Mouse (Mus musculus): Measurements from ENCODE around the gene Ccdc42. TPM values are rescaled to one million over a fixed set of nuclear protein-coding genes. Genes with fewer than 3 reads are reported as not detected.

The Ccdc42 gene
- polyA plus RNA-seq, 1 experiment from 2014 or later: 0.66 TPM

- Histone ChIP-seq H3K27ac (no peak overlapping the region), H3K4me1 (peaks cover 30% of the 10 kb centered on the region), H3K9me3 (no peaks in the 10 kb centered on the region), H3K4me3 (no peak overlapping the region), H3K27me3 (no peaks in the 10 kb centered on the region), H3K36me3 (no peaks in the 10 kb centered on the region), H3K4me2 (no peak overlapping the region), H3K9ac (no peak overlapping the region)
- ATAC-seq (ENCODE audit: borderline replicate concordance, extremely low read depth, low FRiP score, low TSS enrichment): peak; percentile 64; the same call in 1 of the 2 replicates
- WGBS: 51% methylated on average over 8 of the region's 8 CpGs
Measured at GRCm38 (mm10) chr11:68589055-68589809, 2.4 kb downstream of the Ccdc42 start.

DNA sequence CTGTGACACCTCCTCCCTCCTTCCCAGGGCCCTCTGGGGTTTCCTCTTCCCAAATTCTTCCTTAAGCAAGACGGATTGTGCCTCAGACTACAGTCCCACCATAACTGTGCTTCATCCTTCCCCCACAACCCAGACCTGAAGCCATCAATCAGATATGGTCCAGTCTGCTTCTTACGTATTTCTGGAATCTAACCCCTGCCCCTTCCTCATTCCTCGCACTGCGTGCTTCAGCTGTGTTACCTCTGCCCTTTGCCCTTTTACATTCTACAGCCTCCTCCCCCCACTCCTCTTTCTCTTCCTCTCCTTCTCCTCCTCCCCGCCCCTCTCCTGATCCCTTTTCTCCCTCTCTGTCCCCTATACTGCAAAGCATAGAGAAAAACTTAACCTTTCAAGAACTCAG lies 4.9 kb downstream of the Ccdc42 start:
- no peak for ATAC-seq (ENCODE audit: borderline replicate concordance, extremely low read depth, low FRiP score, low TSS enrichment)
- H3K4me2 ChIP-seq: no peak overlapping the region
- no peak overlapping the region for H3K27ac ChIP-seq
- H3K9me3 ChIP-seq: no peaks in the 10 kb centered on the region
- H3K4me3 ChIP-seq: no peak overlapping the region
- H3K36me3 ChIP-seq: no peaks in the 10 kb centered on the region
- no peak overlapping the region for H3K9ac ChIP-seq
- peaks cover 34% of the 10 kb centered on the region for H3K4me1 ChIP-seq
- no peaks in the 10 kb centered on the region for H3K27me3 ChIP-seq
- WGBS: 34% methylated on average over 5 of the region's 5 CpGs

- peaks cover 34% of the 10 kb centered on the region for H3K4me1 ChIP-seq
- H3K27ac ChIP-seq: no peak overlapping the region
- H3K4me2 ChIP-seq: no peak overlapping the region
- H3K4me3 ChIP-seq: no peak overlapping the region
- no peak overlapping the region for H3K9ac ChIP-seq
- WGBS: 61% methylated on average over 3 of the region's 3 CpGs
- H3K27me3 ChIP-seq: no peaks in the 10 kb centered on the region
- no peak for ATAC-seq (ENCODE audit: borderline replicate concordance, extremely low read depth, low FRiP score, low TSS enrichment)
- H3K36me3 ChIP-seq: no peaks in the 10 kb centered on the region
- no peaks in the 10 kb centered on the region for H3K9me3 ChIP-seq
Measured at GRCm38 (mm10) chr11:68593247-68593646, 6.4 kb downstream of the Ccdc42 start.

- no peak overlapping the region for H3K9ac ChIP-seq
- no peak overlapping the region for H3K4me2 ChIP-seq
- no peak overlapping the region for H3K4me3 ChIP-seq
- H3K27me3 ChIP-seq: no peaks in the 10 kb centered on the region
- no peaks in the 10 kb centered on the region for H3K36me3 ChIP-seq
- WGBS: 78% methylated on average over 2 of the region's 2 CpGs
- no peak for ATAC-seq (ENCODE audit: borderline replicate concordance, extremely low read depth, low FRiP score, low TSS enrichment)
- no peaks in the 10 kb centered on the region for H3K9me3 ChIP-seq
- H3K27ac ChIP-seq: no peak overlapping the region
- peaks cover 47% of the 10 kb centered on the region for H3K4me1 ChIP-seq
Measured at GRCm38 (mm10) chr11:68597912-68598311, 11.1 kb downstream of the Ccdc42 start.

GRCm38 (mm10) chr11:68600551-68601021 lies 13.8 kb downstream of the Ccdc42 start:
- Histone ChIP-seq H3K27me3 (no peaks in the 10 kb centered on the region), H3K9me3 (no peaks in the 10 kb centered on the region), H3K4me2 (no peak overlapping the region), H3K27ac (peak overlapping the region; percentile 97), H3K4me1 (peaks cover 45% of the 10 kb centered on the region), H3K36me3 (no peaks in the 10 kb centered on the region), H3K9ac (no peak overlapping the region), H3K4me3 (no peak overlapping the region)
- 7% methylated on average over 6 of the region's 6 CpGs for WGBS
- peak; percentile 93 for ATAC-seq (ENCODE audit: borderline replicate concordance, extremely low read depth, low FRiP score, low TSS enrichment)

- H3K27me3 ChIP-seq: no peaks in the 10 kb centered on the region
- peak; percentile 36; the same call in 1 of the 2 replicates for ATAC-seq (ENCODE audit: borderline replicate concordance, extremely low read depth, low FRiP score, low TSS enrichment)
- 9% methylated on average over 9 of the region's 9 CpGs for WGBS
- H3K27ac ChIP-seq: peak overlapping the region; percentile 97
- no peaks in the 10 kb centered on the region for H3K9me3 ChIP-seq
- H3K4me1 ChIP-seq: peaks cover 45% of the 10 kb centered on the region
- no peak overlapping the region for H3K9ac ChIP-seq
- H3K36me3 ChIP-seq: no peaks in the 10 kb centered on the region
- H3K4me2 ChIP-seq: no peak overlapping the region
- no peak overlapping the region for H3K4me3 ChIP-seq
Measured at GRCm38 (mm10) chr11:68601486-68601991, 14.7 kb downstream of the Ccdc42 start.

DNA sequence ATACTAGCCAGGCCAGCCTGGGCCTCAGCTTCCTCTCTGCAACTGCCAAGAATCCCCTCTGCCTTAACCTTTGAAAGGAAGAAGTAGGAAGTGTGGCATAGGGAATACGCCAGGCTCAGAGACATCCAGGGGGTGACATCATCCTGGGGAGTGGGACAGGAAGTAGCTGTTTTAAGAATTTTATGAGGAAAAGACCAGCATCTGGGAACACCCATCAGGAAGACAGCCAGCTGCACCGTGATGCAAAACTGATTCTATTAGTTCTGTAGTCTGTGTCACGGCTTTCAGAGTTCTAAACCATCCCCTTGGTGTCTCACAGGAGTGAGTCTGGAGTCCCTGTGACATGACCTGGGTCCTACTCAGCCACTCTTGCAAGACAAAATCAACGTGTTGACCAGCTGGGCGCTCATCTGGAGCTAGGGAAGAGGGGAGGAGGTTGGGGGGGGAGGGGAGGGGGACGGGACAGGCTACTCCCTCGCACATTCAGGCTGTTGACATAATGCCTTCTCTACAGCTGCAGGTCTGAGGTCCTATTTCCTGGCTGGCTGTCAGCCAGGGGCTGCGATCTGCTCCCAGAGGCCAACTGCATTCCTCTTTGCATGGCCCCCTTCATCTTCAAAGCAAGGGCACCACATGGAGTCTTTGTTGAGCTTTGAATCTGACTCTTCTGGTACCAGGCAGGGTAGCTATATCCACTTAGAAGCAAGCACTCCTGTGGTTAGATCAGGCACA lies 15.5 kb downstream of the Ccdc42 start:
- no peaks in the 10 kb centered on the region for H3K36me3 ChIP-seq
- WGBS: 5% methylated on average over 7 of the region's 8 CpGs
- H3K27ac ChIP-seq: peak overlapping the region; percentile 97
- no peak overlapping the region for H3K9ac ChIP-seq
- H3K27me3 ChIP-seq: no peaks in the 10 kb centered on the region
- H3K9me3 ChIP-seq: no peaks in the 10 kb centered on the region
- ATAC-seq (ENCODE audit: borderline replicate concordance, extremely low read depth, low FRiP score, low TSS enrichment): peak; percentile 72
- H3K4me2 ChIP-seq: peak overlapping the region; percentile 14; the same call in 1 of the 2 replicates
- peaks cover 45% of the 10 kb centered on the region for H3K4me1 ChIP-seq
- H3K4me3 ChIP-seq: no peak overlapping the region

DNA sequence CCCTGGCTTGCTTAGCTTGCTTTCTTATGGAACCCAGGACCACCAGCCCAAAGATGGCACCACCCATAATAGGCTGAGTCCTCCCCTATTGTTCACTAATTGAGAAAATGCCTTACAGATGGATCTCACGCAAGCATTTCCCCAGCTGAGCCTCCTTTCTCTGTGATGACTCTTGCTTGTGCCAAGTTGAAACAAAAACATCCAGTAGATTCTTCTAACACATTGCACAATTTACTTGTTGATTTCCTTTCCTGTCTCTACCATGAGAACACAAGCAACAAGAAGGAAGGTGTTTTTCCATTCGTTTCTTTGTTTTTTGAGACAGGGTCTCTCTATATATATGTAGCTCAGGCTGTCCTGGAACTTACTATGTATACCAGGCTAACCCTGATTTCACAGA lies 20.2 kb downstream of the Ccdc42 start:
- H3K9ac ChIP-seq: no peak overlapping the region
- WGBS: 59% methylated on average over 2 of the region's 2 CpGs
- no peaks in the 10 kb centered on the region for H3K36me3 ChIP-seq
- H3K27ac ChIP-seq: no peak overlapping the region
- H3K4me1 ChIP-seq: peaks cover 41% of the 10 kb centered on the region
- H3K27me3 ChIP-seq: no peaks in the 10 kb centered on the region
- no peak for ATAC-seq (ENCODE audit: borderline replicate concordance, extremely low read depth, low FRiP score, low TSS enrichment)
- no peak overlapping the region for H3K4me3 ChIP-seq
- no peak overlapping the region for H3K4me2 ChIP-seq
- no peaks in the 10 kb centered on the region for H3K9me3 ChIP-seq

DNA sequence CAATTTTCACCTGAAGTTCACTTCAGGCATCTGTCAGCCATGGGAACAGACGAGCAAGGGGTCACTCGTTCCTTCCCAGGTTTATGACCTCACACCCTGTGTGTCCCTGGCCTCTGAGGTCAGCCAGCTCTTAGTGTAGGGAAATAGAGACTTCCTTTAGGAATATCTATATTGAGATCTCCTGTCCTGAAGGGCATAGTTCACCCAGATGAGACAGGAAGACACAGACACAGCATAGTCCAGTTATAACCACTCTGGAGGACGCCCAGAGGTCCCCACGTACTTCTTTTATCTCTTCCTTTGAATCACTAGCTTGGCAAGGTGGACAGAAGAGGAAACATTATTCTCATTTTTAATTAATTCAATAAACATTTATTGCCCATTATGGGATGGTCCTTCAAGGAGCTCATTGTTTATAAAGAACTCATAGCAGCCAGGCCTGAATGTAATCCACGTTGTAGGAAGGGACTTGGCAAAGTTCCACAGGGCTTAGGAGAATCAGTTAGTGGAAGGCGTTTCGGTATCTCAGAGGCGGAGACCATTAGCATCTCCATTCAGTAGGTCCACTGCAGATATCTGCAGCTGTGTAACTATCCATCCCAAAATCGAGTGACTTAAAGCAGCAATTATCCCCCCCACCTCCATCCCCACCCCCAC lies 23.2 kb downstream of the Ccdc42 start:
- Histone ChIP-seq H3K9me3 (no peaks in the 10 kb centered on the region), H3K4me1 (peaks cover 47% of the 10 kb centered on the region), H3K27me3 (no peaks in the 10 kb centered on the region), H3K4me3 (no peak overlapping the region), H3K9ac (no peak overlapping the region), H3K36me3 (no peaks in the 10 kb centered on the region), H3K4me2 (no peak overlapping the region), H3K27ac (no peak overlapping the region)
- ATAC-seq (ENCODE audit: borderline replicate concordance, extremely low read depth, low FRiP score, low TSS enrichment): 0 out of 2 replicates have a peak, but pooled peaks have one; percentile 20
- 30% methylated on average over 9 of the region's 9 CpGs for WGBS

DNA sequence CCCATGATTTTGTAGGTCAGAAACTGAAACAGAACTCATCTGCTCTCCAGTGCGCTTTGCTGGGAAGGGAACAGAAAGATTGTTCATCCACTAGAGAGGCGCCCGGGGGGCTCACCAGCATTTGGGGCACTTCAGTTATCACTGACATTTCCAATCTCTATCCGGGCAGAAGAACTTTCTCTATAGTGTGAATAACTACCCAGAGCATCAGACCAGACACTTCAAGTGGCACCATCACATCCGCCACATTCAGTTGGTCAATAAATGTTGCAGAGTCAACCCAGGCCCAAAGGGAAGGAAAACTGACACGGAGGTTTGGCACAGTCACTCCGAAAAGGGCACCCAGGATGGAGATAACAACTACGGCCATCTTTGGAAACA lies 23.7 kb downstream of the Ccdc42 start:
- Histone ChIP-seq H3K36me3 (no peaks in the 10 kb centered on the region), H3K4me2 (no peak overlapping the region), H3K27ac (peak overlapping the region; percentile 92; the same call in 1 of the 2 replicates), H3K4me3 (no peak overlapping the region), H3K9me3 (no peaks in the 10 kb centered on the region), H3K9ac (no peak overlapping the region), H3K4me1 (peaks cover 47% of the 10 kb centered on the region), H3K27me3 (no peaks in the 10 kb centered on the region)
- ATAC-seq (ENCODE audit: borderline replicate concordance, extremely low read depth, low FRiP score, low TSS enrichment): no peak
- 71% methylated on average over 8 of the region's 8 CpGs for WGBS

DNA sequence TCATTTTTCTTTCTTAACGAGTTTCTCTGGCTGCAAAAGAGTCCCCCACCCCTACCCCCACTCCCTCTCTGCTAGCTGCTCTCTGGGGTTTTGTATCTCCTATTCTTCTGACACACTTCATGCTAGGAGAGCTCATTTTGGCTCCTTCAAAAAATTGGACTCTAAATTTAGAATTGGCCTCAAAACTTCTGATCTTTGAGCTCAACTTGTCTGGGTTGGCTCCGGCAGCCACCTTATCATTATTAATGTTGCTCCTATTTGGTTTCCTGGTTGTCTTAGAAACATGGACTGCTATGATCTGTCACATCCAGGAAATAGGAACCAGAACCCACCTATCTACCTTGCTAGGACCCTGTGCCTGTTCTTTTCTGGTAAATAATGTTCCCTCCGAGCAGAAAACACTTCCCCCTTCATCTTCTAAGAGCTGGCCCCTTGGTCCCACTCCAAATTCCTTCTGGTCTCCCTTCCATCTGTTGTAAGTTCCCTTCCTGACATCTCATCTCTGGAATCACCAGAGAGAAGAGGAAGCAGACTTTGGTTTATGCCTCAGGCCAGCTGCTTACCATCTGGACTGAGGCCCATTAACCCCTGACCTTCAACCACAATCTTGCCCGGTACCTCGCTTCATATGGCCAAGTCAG lies 26.4 kb downstream of the Ccdc42 start:
- WGBS: 25% methylated on average over 5 of the region's 5 CpGs
- H3K9ac ChIP-seq: no peak overlapping the region

More for the DNA sequence above, 26.4 kb downstream of the Ccdc42 start:
- Histone ChIP-seq H3K36me3 (no peaks in the 10 kb centered on the region), H3K27me3 (no peaks in the 10 kb centered on the region), H3K4me2 (peak overlapping the region; percentile 9; the same call in 1 of the 2 replicates), H3K4me3 (no peak overlapping the region), H3K4me1 (peaks cover 47% of the 10 kb centered on the region), H3K9me3 (no peaks in the 10 kb centered on the region), H3K27ac (peak overlapping the region; percentile 92)
- ATAC-seq (ENCODE audit: borderline replicate concordance, extremely low read depth, low FRiP score, low TSS enrichment): peak; percentile 78; the same call in 1 of the 2 replicates

Data from lung, embryonic 15.5 days (tissue).